Mouse (Mus musculus) neutrophil, adult 65 days (primary cell): Measurements from ENCODE around the gene Vmn1r125. TPM values are rescaled to one million over a fixed set of nuclear protein-coding genes. Genes with fewer than 3 reads are reported as not detected.

ENCODE experiments used
- total RNA-seq: library from RNA; stranded (reverse); gene quantifications from 2 replicates; pipeline ENCODE4 v1.2.4, GENCODE M21; 2023

The Vmn1r125 gene
- total RNA-seq: not detected in 2 replicates

GRCm38 (mm10) chr7:21271879-21272278 lies at the start of gene Vmn1r125:
TSS of gene Vmn1r125 (plus strand) at chr7:21272179.

GRCm38 (mm10) chr7:21260517-21260916 lies 11.5 kb upstream of the Vmn1r125 start, which contains the start of gene Vmn1r124:
TSS of gene Vmn1r124 (minus strand) at chr7:21260617.

DNA sequence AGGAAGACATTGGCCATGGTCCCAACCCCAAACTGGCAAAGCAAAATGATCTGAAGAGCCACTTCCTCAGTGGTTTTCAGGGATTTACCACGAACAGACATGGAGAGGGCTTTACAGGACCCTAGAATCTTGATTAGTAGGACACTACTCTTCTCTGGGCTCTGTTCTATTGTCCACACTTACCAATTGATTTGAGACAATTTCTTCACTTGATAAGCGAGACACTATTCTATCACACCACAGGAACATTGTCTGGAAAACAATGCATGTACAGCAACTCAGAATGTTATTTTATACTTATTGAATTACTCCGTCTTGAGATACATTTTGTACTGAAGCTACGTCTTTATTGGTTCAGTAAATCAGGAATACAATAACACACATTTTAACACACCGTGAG lies 29.4 kb downstream of the Vmn1r125 start, which contains the start of gene Vmn1r126:
Vmn1r126 (minus strand) TSS at position 101 of the 400 bp plus-strand sequence.

DNA sequence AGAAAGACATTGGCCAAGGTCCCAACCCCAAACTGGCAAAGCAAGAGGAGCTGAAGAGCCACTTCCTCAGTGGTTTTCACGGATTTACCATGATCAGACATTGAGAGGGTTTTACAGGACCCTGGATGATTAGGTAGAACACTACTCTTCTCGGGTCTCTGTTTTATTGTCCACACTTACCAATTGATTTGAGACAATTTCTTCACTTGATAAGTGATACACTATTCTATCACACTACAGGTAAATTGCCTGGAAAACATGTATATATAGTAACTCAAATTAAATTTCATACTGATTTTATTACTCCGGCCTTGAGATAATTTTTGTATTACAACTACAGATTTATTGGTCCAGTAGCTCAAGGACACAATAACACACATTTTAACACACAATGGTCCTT lies 47.8 kb downstream of the Vmn1r125 start, which contains the start of gene Vmn1r127:
Vmn1r127 (minus strand) TSS at position 101 of the 400 bp plus-strand sequence.

Other genes starting within 250 kb of the Vmn1r125 start
- gene Vmn1r120, start 218.4 kb upstream of the Vmn1r125 start, total RNA-seq: not detected in 2 replicates
- gene Vmn1r121, start 173.7 kb upstream of the Vmn1r125 start, total RNA-seq: not detected in 2 replicates
- gene Vmn1r122, start 138.1 kb upstream of the Vmn1r125 start, total RNA-seq: not detected in 2 replicates
- gene Vmn1r123, start 110.0 kb upstream of the Vmn1r125 start, total RNA-seq: not detected in 2 replicates
- gene Gm5157, start 81.8 kb upstream of the Vmn1r125 start, total RNA-seq: not detected in 2 replicates
- not detected in 2 replicates for gene Vmn1r124, start 11.6 kb upstream of the Vmn1r125 start, total RNA-seq
- gene Vmn1r126, start 29.3 kb downstream of the Vmn1r125 start, total RNA-seq: not detected in 2 replicates
- not detected in 2 replicates for gene Vmn1r127, start 47.7 kb downstream of the Vmn1r125 start, total RNA-seq
- gene Vmn1r128, start 77.2 kb downstream of the Vmn1r125 start, total RNA-seq: not detected in 2 replicates
- not detected in 2 replicates for gene Vmn1r129, start 89.1 kb downstream of the Vmn1r125 start, total RNA-seq
- not detected in 2 replicates for gene Gm6882, start 160.6 kb downstream of the Vmn1r125 start, total RNA-seq
- gene Vmn1r130, start 239.6 kb downstream of the Vmn1r125 start, total RNA-seq: not detected in 2 replicates